Mouse (Mus musculus) midbrain, embryonic 16.5 days (tissue): Measurements from ENCODE around the gene Tbc1d30. TPM values are rescaled to one million over a fixed set of nuclear protein-coding genes. Genes with fewer than 3 reads are reported as not detected.

Experiments
- ATAC-seq: fragments of 200-750 bp; cut with Nextera tagmentation; 2 replicates; pipeline ENCODE4 v1.8.0; 2017; ENCODE audit warnings: moderate TSS enrichment
- H3K27ac ChIP-seq: fragments of 300-500 bp; sonication (generic); 2 replicates; pipeline ENCODE4 v1.5.1; 2014; ENCODE audit warnings: mild to moderate bottlenecking, low read length, mixed read lengths
- H3K27me3 ChIP-seq: fragments of 300-500 bp; sonication (generic); 2 replicates; pipeline ENCODE4 v1.6.1; 2014; ENCODE audit warnings: low read depth, low read length, mixed read lengths; ENCODE audit not compliant: control insufficient read depth, insufficient read depth
- H3K36me3 ChIP-seq: fragments of 300-500 bp; sonication (generic); 2 replicates; pipeline ENCODE4 v1.6.1; 2014; ENCODE audit warnings: mild to moderate bottlenecking, low read length, moderate library complexity, mixed read lengths; ENCODE audit not compliant: control insufficient read depth, insufficient read depth
- H3K4me1 ChIP-seq: fragments of 300-500 bp; sonication (generic); 2 replicates; pipeline ENCODE4 v1.6.1; 2014; ENCODE audit warnings: mild to moderate bottlenecking, low read length, mixed read lengths; ENCODE audit not compliant: control insufficient read depth, insufficient read depth
- H3K4me2 ChIP-seq: fragments of 300-500 bp; sonication (generic); 2 replicates; pipeline ENCODE4 v1.6.1; 2014; ENCODE audit warnings: mild to moderate bottlenecking, low read length, mixed read lengths
- H3K4me3 ChIP-seq: fragments of 300-500 bp; sonication (generic); 2 replicates; pipeline ENCODE4 v1.5.1; 2014; ENCODE audit warnings: low read depth, mild to moderate bottlenecking, low read length, moderate library complexity, mixed read lengths
- H3K9ac ChIP-seq: fragments of 300-500 bp; sonication (generic); 2 replicates; pipeline ENCODE4 v1.6.1; 2014; ENCODE audit warnings: low read depth, low read length, mixed read lengths
- H3K9me3 ChIP-seq: fragments of 300-500 bp; sonication (generic); replicated peaks from 2 replicates; pipeline ENCODE4 v1.6.1; 2014; ENCODE audit warnings: mild to moderate bottlenecking, low read length, mixed read lengths; ENCODE audit not compliant: control insufficient read depth, poor library complexity, severe bottlenecking
- WGBS: fragments of 180-500 bp; shearing (Covaris S2); extraction: QIAGEN DNeasy Blood & Tissue Kit; methylation state at CpG from one replicate; pipeline ENCODE4 v1.1.7; 2014; 5-methylcytosine and 5-hydroxymethylcytosine counted together
- polyA plus RNA-seq: library from polyadenylated mRNA; unstranded; fragments of >200 nt; fragmentation: Nextera tagmentation; extraction: Ambion mirVana; gene quantifications from 2 replicates; pipeline ENCODE4 v1.2.1, GENCODE M21; 2015

The Tbc1d30 gene
- polyA plus RNA-seq: 14.7 and 15.1 TPM in 2 replicates

DNA sequence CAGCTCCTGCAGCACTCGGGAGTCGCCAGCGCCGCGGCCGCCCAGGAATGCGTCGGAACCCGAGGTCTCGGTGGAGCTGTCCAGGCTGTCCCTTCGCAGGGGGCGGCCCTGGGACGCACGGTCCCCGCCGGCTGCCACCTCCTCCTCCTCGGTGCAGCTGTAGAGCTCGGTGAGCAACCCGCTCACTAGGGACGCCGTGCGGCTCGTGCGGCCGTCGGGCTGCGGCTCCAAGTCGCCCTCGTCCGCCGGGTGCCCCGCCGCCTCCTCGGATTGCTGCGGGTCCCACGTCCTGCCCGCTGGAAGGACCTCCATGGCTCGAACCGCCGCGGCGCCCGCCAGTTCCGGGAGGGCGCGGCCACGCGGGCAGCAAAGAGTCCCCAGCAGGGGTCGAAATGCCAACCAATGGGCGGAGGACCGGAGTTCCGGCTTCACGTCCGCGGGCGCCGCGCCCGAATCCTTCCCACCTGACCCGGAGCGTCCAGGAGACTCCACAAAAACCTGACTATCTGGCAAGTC lies at the start of gene Tbc1d30:
Gene Tbc1d30 (minus strand): TSS at position 213 of the 516 bp plus-strand sequence.
- H3K9me3 ChIP-seq: no peaks in the 10 kb centered on the region
- under 1% methylated on average over 60 of the region's 61 CpGs for WGBS
- peaks cover 12% of the 10 kb centered on the region for H3K4me1 ChIP-seq
- no peaks in the 10 kb centered on the region for H3K36me3 ChIP-seq
- peak; percentile 60 for ATAC-seq
- H3K9ac ChIP-seq: peak within 1 kb of the TSS; percentile 59
- H3K27me3 ChIP-seq: peaks cover 22% of the 10 kb centered on the region
- peak within 1 kb of the TSS; percentile 48 for H3K4me3 ChIP-seq
- H3K4me2 ChIP-seq: peak within 1 kb of the TSS; percentile 89
- H3K27ac ChIP-seq: no peak within 1 kb of the TSS

DNA sequence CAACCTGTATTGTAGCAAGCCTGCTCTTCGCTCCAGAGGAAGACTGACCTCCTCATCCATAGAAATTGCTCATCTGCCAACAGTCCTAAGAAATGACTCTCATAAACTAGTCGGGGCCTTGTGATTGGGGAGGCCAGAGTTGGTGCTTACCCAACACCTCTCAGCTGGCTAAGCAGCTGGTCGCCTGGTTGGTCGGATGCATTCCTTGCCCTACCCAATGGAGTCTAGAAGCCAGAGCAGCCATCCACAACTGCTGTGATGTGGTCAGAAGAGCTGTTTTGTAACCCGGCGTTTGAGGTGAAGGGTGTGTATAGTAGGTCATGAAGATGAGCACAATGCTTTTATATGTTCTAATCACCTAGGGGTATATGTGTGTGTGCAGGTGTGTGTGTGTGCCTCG lies 47.5 kb upstream of the Tbc1d30 start:
- no peak overlapping the region for H3K4me2 ChIP-seq
- H3K9me3 ChIP-seq: no peaks in the 10 kb centered on the region
- ATAC-seq: no peak
- H3K27me3 ChIP-seq: no peaks in the 10 kb centered on the region
- H3K27ac ChIP-seq: no peak overlapping the region
- H3K4me3 ChIP-seq: no peak overlapping the region
- H3K9ac ChIP-seq: no peak overlapping the region
- no peaks in the 10 kb centered on the region for H3K4me1 ChIP-seq
- 89% methylated on average over 7 of the region's 7 CpGs for WGBS
- H3K36me3 ChIP-seq: peaks cover 21% of the 10 kb centered on the region

GRCm38 (mm10) chr10:121395542-121396176 lies 44.6 kb upstream of the Tbc1d30 start:
- no peak overlapping the region for H3K27ac ChIP-seq
- no peaks in the 10 kb centered on the region for H3K27me3 ChIP-seq
- no peaks in the 10 kb centered on the region for H3K4me1 ChIP-seq
- H3K9ac ChIP-seq: no peak overlapping the region
- H3K36me3 ChIP-seq: peaks cover 48% of the 10 kb centered on the region
- no peak overlapping the region for H3K4me2 ChIP-seq
- H3K9me3 ChIP-seq: no peaks in the 10 kb centered on the region
- no peak for ATAC-seq
- H3K4me3 ChIP-seq: no peak overlapping the region
- WGBS: 85% methylated on average over 20 of the region's 20 CpGs

DNA sequence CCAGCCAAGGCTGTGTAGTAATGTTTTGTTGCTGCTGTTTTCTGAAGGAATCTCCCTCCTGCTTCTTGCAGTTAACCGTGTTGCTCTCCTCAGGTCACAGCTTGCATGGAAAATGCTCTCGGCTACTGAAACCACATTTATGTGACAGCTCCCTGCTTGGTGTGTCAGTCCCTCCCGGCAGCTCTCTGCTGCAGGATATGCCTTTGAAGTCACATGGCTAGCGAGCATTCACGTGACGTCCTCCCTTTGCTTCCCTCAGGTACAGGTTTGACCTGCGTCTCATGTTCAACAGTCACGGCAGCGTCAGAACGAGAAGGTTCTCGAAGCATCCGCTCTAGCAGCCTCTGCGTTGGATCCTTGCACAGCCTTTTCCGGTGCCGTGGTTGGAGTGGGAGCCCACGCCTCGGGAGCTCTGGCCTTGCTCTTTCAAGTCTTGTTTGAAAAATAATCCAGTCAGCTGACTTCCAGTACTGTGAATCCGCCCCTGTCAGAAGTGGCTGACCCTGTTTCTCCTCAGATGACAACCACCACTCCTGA lies 43.8 kb upstream of the Tbc1d30 start:
- Histone ChIP-seq H3K4me3 (no peak overlapping the region), H3K27me3 (no peaks in the 10 kb centered on the region), H3K36me3 (peaks cover 53% of the 10 kb centered on the region), H3K9ac (no peak overlapping the region), H3K4me2 (no peak overlapping the region), H3K27ac (0 out of 2 replicates have a peak overlapping the region, but pooled peaks have one; percentile 5), H3K9me3 (no peaks in the 10 kb centered on the region), H3K4me1 (no peaks in the 10 kb centered on the region)
- WGBS: 82% methylated on average over 18 of the region's 18 CpGs
- no peak for ATAC-seq

DNA sequence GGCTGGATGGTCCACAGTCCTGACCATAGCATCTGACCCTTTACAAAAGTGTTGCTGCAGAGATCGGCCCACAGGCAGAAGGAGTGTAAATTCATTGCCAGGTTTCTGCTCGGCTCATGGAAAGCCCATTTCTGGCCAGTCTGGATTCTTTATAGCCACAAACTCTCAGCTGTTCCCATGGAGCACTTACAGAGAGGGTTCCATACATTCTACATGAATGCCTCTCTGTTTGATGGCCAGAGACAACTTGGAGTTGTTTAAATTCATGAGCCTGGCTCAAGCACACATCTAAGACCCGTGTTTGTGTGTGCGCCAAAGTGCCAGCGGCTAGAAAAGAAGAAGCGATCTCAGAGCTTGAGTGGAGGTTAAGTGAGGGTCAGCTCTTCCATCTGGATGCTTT lies 43.2 kb upstream of the Tbc1d30 start:
- no peak overlapping the region for H3K27ac ChIP-seq
- H3K9me3 ChIP-seq: no peaks in the 10 kb centered on the region
- no peaks in the 10 kb centered on the region for H3K27me3 ChIP-seq
- H3K36me3 ChIP-seq: peaks cover 58% of the 10 kb centered on the region
- no peak overlapping the region for H3K4me2 ChIP-seq
- ATAC-seq: no peak
- H3K9ac ChIP-seq: no peak overlapping the region
- H3K4me3 ChIP-seq: no peak overlapping the region
- 69% methylated on average over 6 of the region's 6 CpGs for WGBS
- no peaks in the 10 kb centered on the region for H3K4me1 ChIP-seq

GRCm38 (mm10) chr10:121391901-121392300 lies 40.8 kb upstream of the Tbc1d30 start:
- H3K36me3 ChIP-seq: peaks cover 57% of the 10 kb centered on the region
- no peak for ATAC-seq
- H3K27me3 ChIP-seq: no peaks in the 10 kb centered on the region
- 97% methylated on average over 8 of the region's 8 CpGs for WGBS
- H3K4me1 ChIP-seq: no peaks in the 10 kb centered on the region
- H3K9me3 ChIP-seq: no peaks in the 10 kb centered on the region
- H3K4me3 ChIP-seq: no peak overlapping the region
- no peak overlapping the region for H3K4me2 ChIP-seq
- no peak overlapping the region for H3K9ac ChIP-seq
- H3K27ac ChIP-seq: no peak overlapping the region

GRCm38 (mm10) chr10:121390602-121391001 lies 39.5 kb upstream of the Tbc1d30 start:
- Histone ChIP-seq H3K36me3 (peaks cover 48% of the 10 kb centered on the region), H3K9ac (no peak overlapping the region), H3K4me1 (no peaks in the 10 kb centered on the region), H3K4me2 (no peak overlapping the region), H3K9me3 (no peaks in the 10 kb centered on the region), H3K27ac (no peak overlapping the region), H3K4me3 (no peak overlapping the region), H3K27me3 (no peaks in the 10 kb centered on the region)
- 88% methylated on average over 10 of the region's 10 CpGs for WGBS
- ATAC-seq: no peak

DNA sequence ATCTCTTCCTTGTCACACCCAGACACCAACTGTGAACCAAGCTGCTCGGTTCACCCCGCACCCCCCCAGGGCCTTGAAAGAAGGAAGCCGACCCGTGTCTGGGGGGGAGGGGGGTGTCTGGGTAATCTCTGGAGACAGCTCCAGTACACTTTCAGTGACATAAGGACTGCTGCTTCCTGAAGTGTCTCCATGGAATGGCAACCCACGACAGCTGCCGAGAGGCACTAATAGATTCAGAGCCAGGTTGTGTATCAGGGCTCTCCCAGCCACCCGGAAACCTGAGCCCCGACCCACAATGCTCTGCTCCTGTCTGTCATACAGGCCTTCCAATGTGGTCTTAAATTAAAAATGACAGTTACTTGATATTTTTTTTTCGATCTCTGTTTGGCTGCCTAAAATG lies 35.3 kb upstream of the Tbc1d30 start:
- Histone ChIP-seq H3K9me3 (no peaks in the 10 kb centered on the region), H3K4me2 (no peak overlapping the region), H3K36me3 (peaks cover 41% of the 10 kb centered on the region), H3K4me3 (no peak overlapping the region), H3K9ac (no peak overlapping the region), H3K27ac (no peak overlapping the region), H3K27me3 (no peaks in the 10 kb centered on the region), H3K4me1 (no peaks in the 10 kb centered on the region)
- ATAC-seq: no peak
- WGBS: 57% methylated on average over 9 of the region's 9 CpGs

DNA sequence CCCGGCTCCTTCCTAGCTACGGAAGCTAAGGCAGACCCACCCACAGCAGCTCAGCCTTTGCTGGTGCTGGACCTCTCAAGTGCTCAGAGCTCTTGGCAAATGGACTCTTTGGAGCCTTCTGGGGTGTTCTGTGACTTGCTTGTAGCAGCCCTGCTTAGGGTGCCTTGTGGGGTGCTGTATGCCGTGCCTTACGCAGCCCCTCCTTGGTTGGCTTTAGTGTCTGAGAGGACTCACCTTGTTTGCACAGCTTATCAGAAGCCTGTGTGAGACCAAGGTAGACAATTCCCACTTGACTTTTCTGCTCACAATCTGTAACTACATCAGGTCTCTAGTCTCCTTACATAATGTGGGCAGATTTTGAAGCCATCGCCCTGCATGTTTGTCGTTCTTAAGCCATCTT lies 34.6 kb upstream of the Tbc1d30 start:
- Histone ChIP-seq H3K9me3 (no peaks in the 10 kb centered on the region), H3K27ac (no peak overlapping the region)
- ATAC-seq: no peak

More for the DNA sequence above, 34.6 kb upstream of the Tbc1d30 start:
- Histone ChIP-seq H3K4me3 (no peak overlapping the region), H3K36me3 (peaks cover 41% of the 10 kb centered on the region), H3K4me2 (no peak overlapping the region), H3K4me1 (no peaks in the 10 kb centered on the region), H3K27me3 (no peaks in the 10 kb centered on the region), H3K9ac (no peak overlapping the region)
- WGBS: 95% methylated on average over 6 of the region's 6 CpGs
